Mouse (Mus musculus): ENCODE results near the gene Akap11.

- TF ChIP-seq CTCF (IDR thresholded peaks at IDR 0.05; ENCODE audit: control insufficient read depth, insufficient read depth, insufficient read length) (no peak), USF1 (IDR thresholded peaks at IDR 0.05; ENCODE audit: low read depth) (no peak)
Observed at GRCm38 (mm10) chr14:78538572-78539320, 2.1 kb upstream of the Akap11 start.

All from C2C12 (cell line).